Mouse (Mus musculus) liver, embryonic 15.5 days (tissue): ENCODE measurements around the gene Mcf2l. TPM values are rescaled to one million over a fixed set of nuclear protein-coding genes. Genes with fewer than 3 reads are reported as not detected.

Experiments
- ATAC-seq: fragments of 200-750 bp; cut with Nextera tagmentation; 2 replicates; pipeline ENCODE4 v1.8.0; 2017; ENCODE audit warnings: moderate number of reproducible peaks, mild to moderate bottlenecking, moderate library complexity; ENCODE audit not compliant: insufficient read depth
- H3K27ac ChIP-seq: fragments of 300-500 bp; sonication (generic); replicated peaks from 2 replicates; pipeline ENCODE4 v1.5.1; 2015; ENCODE audit warnings: mild to moderate bottlenecking, inconsistent platforms
- H3K27me3 ChIP-seq: fragments of 300-500 bp; sonication (generic); 2 replicates; pipeline ENCODE4 v1.6.1; 2015; ENCODE audit warnings: mild to moderate bottlenecking, inconsistent platforms
- H3K36me3 ChIP-seq: fragments of 300-500 bp; sonication (generic); replicated peaks from 2 replicates; pipeline ENCODE4 v1.6.1; 2015; ENCODE audit warnings: moderate library complexity, mild to moderate bottlenecking, inconsistent platforms
- H3K4me1 ChIP-seq: fragments of 300-500 bp; sonication (generic); replicated peaks from 2 replicates; pipeline ENCODE4 v1.6.1; 2015; ENCODE audit warnings: inconsistent platforms
- H3K4me2 ChIP-seq: fragments of 300-500 bp; sonication (generic); 2 replicates; pipeline ENCODE4 v1.6.1; 2015; ENCODE audit warnings: moderate library complexity, mild to moderate bottlenecking, inconsistent platforms
- H3K4me3 ChIP-seq: fragments of 300-500 bp; sonication (generic); replicated peaks from 2 replicates; pipeline ENCODE4 v1.5.1; 2015; ENCODE audit warnings: mild to moderate bottlenecking, inconsistent platforms
- H3K9ac ChIP-seq: fragments of 300-500 bp; sonication (generic); 2 replicates; pipeline ENCODE4 v1.6.1; 2015; ENCODE audit warnings: moderate library complexity, mild to moderate bottlenecking, inconsistent platforms
- H3K9me3 ChIP-seq: fragments of 300-500 bp; sonication (generic); replicated peaks from 2 replicates; pipeline ENCODE4 v1.6.1; 2016; ENCODE audit warnings: inconsistent platforms
- WGBS: fragments of 180-500 bp; shearing (Covaris S2); methylation state at CpG from one replicate; pipeline ENCODE4 v1.1.7; 2015; ENCODE audit warnings: mixed read lengths; ENCODE audit not compliant: insufficient replicate concordance; 5-methylcytosine and 5-hydroxymethylcytosine counted together
- polyA plus RNA-seq: library from polyadenylated mRNA; unstranded; fragments of >200 nt; fragmentation: Nextera tagmentation; extraction: Ambion mirVana; gene quantifications from 2 replicates; pipeline ENCODE4 v1.2.1, GENCODE M21; 2015

The Mcf2l gene
- polyA plus RNA-seq, 1 experiment from 2014 or later, result 0.98 TPM

- no peaks in the 10 kb centered on the region for H3K9me3 ChIP-seq
- WGBS, result 56% methylated on average over 3 of the region's 3 CpGs
- ATAC-seq, result no peak
- H3K4me2 ChIP-seq, result no peak overlapping the region
- peaks cover 58% of the 10 kb centered on the region for H3K27me3 ChIP-seq
- no peak overlapping the region for H3K4me3 ChIP-seq
- H3K4me1 ChIP-seq, result no peaks in the 10 kb centered on the region
- H3K9ac ChIP-seq, result no peak overlapping the region
- no peaks in the 10 kb centered on the region for H3K36me3 ChIP-seq
- H3K27ac ChIP-seq, result no peak overlapping the region
Measured at GRCm38 (mm10) chr8:12917029-12917428, 43.4 kb downstream of the Mcf2l start.

GRCm38 (mm10) chr8:12917831-12918230 lies 44.2 kb downstream of the Mcf2l start:
- Histone ChIP-seq H3K27ac (no peak overlapping the region), H3K4me3 (no peak overlapping the region), H3K9me3 (no peaks in the 10 kb centered on the region), H3K4me1 (no peaks in the 10 kb centered on the region), H3K27me3 (peaks cover 55% of the 10 kb centered on the region), H3K36me3 (no peaks in the 10 kb centered on the region), H3K9ac (no peak overlapping the region), H3K4me2 (no peak overlapping the region)
- 60% methylated on average over 4 of the region's 4 CpGs for WGBS
- no peak for ATAC-seq

GRCm38 (mm10) chr8:12920599-12920998 lies 47.0 kb downstream of the Mcf2l start:
- no peak overlapping the region for H3K4me2 ChIP-seq
- no peaks in the 10 kb centered on the region for H3K9me3 ChIP-seq
- H3K27me3 ChIP-seq, result peaks cover 41% of the 10 kb centered on the region
- ATAC-seq, result no peak
- no peaks in the 10 kb centered on the region for H3K4me1 ChIP-seq
- no peak overlapping the region for H3K4me3 ChIP-seq
- no peak overlapping the region for H3K9ac ChIP-seq
- WGBS, result 63% methylated on average over 4 of the region's 4 CpGs
- H3K27ac ChIP-seq, result no peak overlapping the region
- H3K36me3 ChIP-seq, result no peaks in the 10 kb centered on the region

GRCm38 (mm10) chr8:12925051-12925450 lies 51.4 kb downstream of the Mcf2l start:
- Histone ChIP-seq H3K9me3 (no peaks in the 10 kb centered on the region), H3K36me3 (no peaks in the 10 kb centered on the region), H3K4me2 (no peak overlapping the region), H3K9ac (no peak overlapping the region), H3K4me3 (no peak overlapping the region), H3K4me1 (no peaks in the 10 kb centered on the region), H3K27ac (no peak overlapping the region), H3K27me3 (peaks cover 43% of the 10 kb centered on the region)
- 64% methylated on average over 8 of the region's 8 CpGs for WGBS
- no peak for ATAC-seq

DNA sequence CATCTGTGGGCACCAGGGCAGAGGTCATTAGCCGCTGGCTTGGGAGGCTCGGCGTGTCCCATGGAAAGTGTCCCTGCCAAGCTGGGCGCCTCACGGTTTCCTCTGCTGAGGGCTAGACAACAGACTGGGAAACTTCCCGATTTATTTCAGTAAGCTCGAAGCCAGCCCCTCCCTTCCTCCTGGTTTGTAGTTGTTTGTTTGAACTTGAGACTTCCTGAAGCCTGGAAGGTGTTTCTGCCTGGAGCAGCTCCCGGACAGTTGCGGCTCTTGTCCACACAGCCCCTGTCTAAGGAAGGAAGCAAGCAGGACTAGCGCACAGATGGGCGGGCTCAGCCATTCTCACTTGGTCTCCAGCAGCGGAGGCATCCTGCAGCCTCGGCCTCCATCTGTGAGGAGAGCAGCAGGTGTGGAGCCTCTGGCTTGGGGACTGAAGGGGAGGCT lies 52.4 kb downstream of the Mcf2l start:
- 32% methylated on average over 13 of the region's 13 CpGs for WGBS

DNA sequence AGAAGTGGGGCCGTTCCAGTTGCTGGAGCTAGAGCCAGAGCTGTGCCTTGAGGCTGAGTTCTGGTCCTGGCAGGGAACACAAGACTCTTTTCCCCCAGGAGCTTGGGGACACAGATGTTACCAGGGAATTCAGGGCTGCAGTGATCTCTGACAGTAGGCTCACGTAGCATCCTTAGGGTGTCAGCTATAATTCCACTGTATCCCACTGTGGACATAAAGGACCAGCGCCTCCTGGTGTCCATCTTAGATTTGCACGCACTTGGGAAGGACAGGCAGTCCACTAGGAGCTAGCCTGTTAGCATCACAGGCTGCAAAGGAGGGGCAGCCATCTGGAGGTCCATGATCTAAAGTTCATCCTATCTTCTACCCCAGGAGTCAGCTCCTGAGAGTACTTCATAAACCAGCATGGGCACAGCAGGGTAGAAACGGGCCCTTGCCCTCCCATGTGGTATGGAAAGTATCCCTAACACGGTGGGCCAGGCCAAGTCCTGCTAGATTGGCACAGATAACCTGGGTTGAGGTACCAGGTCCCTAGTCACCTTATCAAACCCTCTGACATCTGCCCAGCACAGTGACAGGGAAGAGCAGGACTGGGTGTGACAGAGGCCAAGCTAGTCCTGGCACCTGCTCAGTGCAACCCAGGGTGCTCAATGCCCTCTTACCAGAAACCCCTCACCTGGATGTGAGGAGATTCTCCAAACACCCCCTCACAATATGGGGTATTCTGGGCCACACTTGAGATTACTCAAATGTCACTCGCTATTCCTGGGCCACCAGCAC lies 53.8 kb downstream of the Mcf2l start:
- Histone ChIP-seq H3K9me3 (no peaks in the 10 kb centered on the region), H3K27ac (no peak overlapping the region), H3K9ac (no peak overlapping the region), H3K4me3 (no peak overlapping the region), H3K4me1 (no peaks in the 10 kb centered on the region), H3K4me2 (no peak overlapping the region), H3K36me3 (no peaks in the 10 kb centered on the region), H3K27me3 (peaks cover 44% of the 10 kb centered on the region)
- 54% methylated on average over 7 of the region's 7 CpGs for WGBS
- no peak for ATAC-seq

More for the DNA sequence above, 52.4 kb downstream of the Mcf2l start:
- H3K27me3 ChIP-seq, result peaks cover 51% of the 10 kb centered on the region
- no peak overlapping the region for H3K27ac ChIP-seq
- no peaks in the 10 kb centered on the region for H3K4me1 ChIP-seq
- no peak overlapping the region for H3K9ac ChIP-seq
- no peak overlapping the region for H3K4me2 ChIP-seq
- H3K4me3 ChIP-seq, result no peak overlapping the region
- no peaks in the 10 kb centered on the region for H3K9me3 ChIP-seq
- no peak for ATAC-seq
- no peaks in the 10 kb centered on the region for H3K36me3 ChIP-seq

DNA sequence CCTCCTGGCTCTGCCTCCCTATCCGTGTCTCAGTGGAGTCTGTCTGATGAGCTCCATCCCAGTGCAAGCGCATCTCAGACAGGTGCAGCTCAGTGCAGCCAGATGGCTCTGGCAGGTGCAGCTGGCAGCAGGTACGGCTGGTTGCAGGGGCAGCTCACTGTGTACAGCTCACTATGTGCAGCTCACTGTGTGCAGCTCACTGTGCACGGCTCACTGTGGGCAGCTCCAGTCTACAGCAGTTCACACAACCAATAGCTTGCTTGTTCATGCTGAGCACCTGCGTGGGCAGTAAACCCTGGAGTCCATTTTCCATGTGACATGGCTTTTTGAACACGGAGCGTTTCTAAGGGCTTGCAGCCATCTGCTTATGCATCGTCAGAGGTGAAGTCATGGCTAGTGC lies 54.4 kb downstream of the Mcf2l start:
- no peak overlapping the region for H3K9ac ChIP-seq
- no peak overlapping the region for H3K4me3 ChIP-seq
- H3K4me1 ChIP-seq, result no peaks in the 10 kb centered on the region
- peaks cover 44% of the 10 kb centered on the region for H3K27me3 ChIP-seq
- H3K9me3 ChIP-seq, result no peaks in the 10 kb centered on the region
- no peak overlapping the region for H3K27ac ChIP-seq
- WGBS, result 73% methylated on average over 8 of the region's 8 CpGs
- H3K4me2 ChIP-seq, result no peak overlapping the region
- no peaks in the 10 kb centered on the region for H3K36me3 ChIP-seq
- no peak for ATAC-seq

DNA sequence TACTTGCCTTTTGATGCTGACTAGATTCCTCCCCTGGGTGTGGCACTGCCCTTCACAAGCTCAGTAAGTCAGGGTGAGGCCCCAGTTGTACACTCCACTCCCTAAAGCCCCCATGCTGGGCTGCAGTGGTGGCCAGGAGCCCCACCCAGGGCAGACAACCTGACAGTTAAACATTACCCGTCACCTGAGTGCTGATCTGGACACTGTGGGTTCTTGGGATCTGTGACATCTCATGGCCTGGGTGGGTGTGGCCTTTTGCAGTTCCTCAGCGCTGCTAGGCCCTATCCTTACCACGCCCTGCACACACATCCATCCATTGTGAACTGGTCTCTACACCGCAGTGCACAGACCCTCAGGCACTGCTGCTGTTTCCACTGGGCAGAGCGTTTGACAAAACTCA lies 55.3 kb downstream of the Mcf2l start:
- Histone ChIP-seq H3K36me3 (no peaks in the 10 kb centered on the region), H3K9me3 (no peaks in the 10 kb centered on the region), H3K4me1 (no peaks in the 10 kb centered on the region), H3K4me2 (no peak overlapping the region), H3K27me3 (peaks cover 40% of the 10 kb centered on the region), H3K27ac (no peak overlapping the region), H3K9ac (no peak overlapping the region), H3K4me3 (no peak overlapping the region)
- ATAC-seq, result no peak
- WGBS, result 57% methylated on average over 5 of the region's 5 CpGs

- no peaks in the 10 kb centered on the region for H3K9me3 ChIP-seq
- H3K27ac ChIP-seq, result no peak overlapping the region
- no peak overlapping the region for H3K4me3 ChIP-seq
- WGBS, result 16% methylated on average over 5 of the region's 5 CpGs
- ATAC-seq, result no peak
- no peaks in the 10 kb centered on the region for H3K36me3 ChIP-seq
- no peak overlapping the region for H3K4me2 ChIP-seq
- H3K9ac ChIP-seq, result no peak overlapping the region
- H3K4me1 ChIP-seq, result no peaks in the 10 kb centered on the region
- peaks cover 38% of the 10 kb centered on the region for H3K27me3 ChIP-seq
Measured at GRCm38 (mm10) chr8:12930290-12930689, 56.7 kb downstream of the Mcf2l start.

- no peaks in the 10 kb centered on the region for H3K4me1 ChIP-seq
- H3K36me3 ChIP-seq, result no peaks in the 10 kb centered on the region
- H3K27me3 ChIP-seq, result peaks cover 33% of the 10 kb centered on the region; the same call in 1 of the 2 replicates
- H3K9ac ChIP-seq, result no peak overlapping the region
- no peaks in the 10 kb centered on the region for H3K9me3 ChIP-seq
- H3K4me2 ChIP-seq, result no peak overlapping the region
- H3K4me3 ChIP-seq, result no peak overlapping the region
- 63% methylated on average over 11 of the region's 11 CpGs for WGBS
- ATAC-seq, result no peak
- no peak overlapping the region for H3K27ac ChIP-seq
Measured at GRCm38 (mm10) chr8:12931426-12931825, 57.8 kb downstream of the Mcf2l start.

GRCm38 (mm10) chr8:12932520-12932919 lies 58.9 kb downstream of the Mcf2l start:
- peaks cover 27% of the 10 kb centered on the region; the same call in 1 of the 2 replicates for H3K27me3 ChIP-seq
- H3K4me1 ChIP-seq, result no peaks in the 10 kb centered on the region
- no peak overlapping the region for H3K4me3 ChIP-seq
- H3K36me3 ChIP-seq, result no peaks in the 10 kb centered on the region
- no peak overlapping the region for H3K9ac ChIP-seq
- ATAC-seq, result no peak
- no peaks in the 10 kb centered on the region for H3K9me3 ChIP-seq
- no peak overlapping the region for H3K27ac ChIP-seq
- WGBS, result 66% methylated on average over 8 of the region's 8 CpGs
- H3K4me2 ChIP-seq, result no peak overlapping the region

DNA sequence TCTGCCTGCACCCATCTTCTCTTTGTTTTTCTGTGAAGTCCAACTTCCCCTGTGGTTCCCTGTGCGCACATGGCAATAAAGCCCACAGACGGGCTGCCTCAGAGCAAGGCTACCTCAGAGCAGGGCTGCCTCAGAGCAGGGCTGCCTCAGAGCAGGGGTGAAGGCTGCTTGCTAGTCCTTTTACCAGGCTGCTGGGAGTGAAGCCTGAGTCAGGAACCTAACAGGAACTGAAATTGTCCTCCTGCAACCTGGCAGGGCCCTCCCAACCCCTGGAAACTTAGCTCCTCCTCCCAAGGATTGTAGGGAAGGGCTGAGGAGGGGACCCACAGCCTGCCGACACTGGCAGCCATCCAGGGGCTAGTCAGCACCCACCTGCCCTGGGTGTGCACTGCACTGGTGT lies 60.2 kb downstream of the Mcf2l start:
- Histone ChIP-seq H3K27ac (no peak overlapping the region), H3K4me2 (no peak overlapping the region), H3K9ac (no peak overlapping the region), H3K4me1 (no peaks in the 10 kb centered on the region), H3K27me3 (peaks cover 17% of the 10 kb centered on the region; the same call in 1 of the 2 replicates), H3K36me3 (no peaks in the 10 kb centered on the region), H3K4me3 (no peak overlapping the region), H3K9me3 (no peaks in the 10 kb centered on the region)
- no peak for ATAC-seq
- 31% methylated on average over 3 of the region's 3 CpGs for WGBS
